Mouse (Mus musculus) brain, embryonic 14.5 days (tissue): ENCODE measurements around the gene Aip.

ENCODE experiments used
- CTCF ChIP-seq: fragments of 200-500 bp; IDR thresholded peaks from 2 replicates; pipeline ENCODE4 v1.5.1; 2012; ENCODE audit warnings: inconsistent platforms, mild to moderate bottlenecking, moderate library complexity, borderline replicate concordance; ENCODE audit not compliant: insufficient read depth, insufficient read length; ENCODE audit errors: extremely low read depth
- POLR2A ChIP-seq: fragments of 200-500 bp; IDR thresholded peaks from 2 replicates; pipeline ENCODE4 v1.6.1; 2012; ENCODE audit warnings: mild to moderate bottlenecking, inconsistent platforms, borderline replicate concordance; ENCODE audit not compliant: poor library complexity, insufficient read depth, insufficient read length, severe bottlenecking; ENCODE audit errors: extremely low read depth

DNA sequence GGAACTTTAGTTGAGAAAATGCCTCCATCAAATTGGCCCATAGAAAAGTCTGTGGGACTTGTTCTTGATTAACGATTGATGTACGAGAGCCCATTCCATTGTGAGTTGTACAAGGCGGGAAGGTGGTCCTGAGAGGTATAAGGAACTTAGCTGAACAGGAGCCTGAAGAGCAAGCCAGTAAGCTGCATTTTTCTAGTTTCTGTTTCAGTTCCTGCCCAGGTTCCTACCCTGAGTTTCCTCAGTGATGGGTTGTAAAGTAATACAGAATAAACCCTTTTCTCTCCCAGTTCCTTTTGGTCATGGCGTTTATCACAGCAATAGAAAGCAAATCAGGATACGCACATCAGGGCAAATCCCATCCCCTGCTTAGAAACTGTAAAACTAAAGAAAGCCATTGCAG is 12.3 kb upstream of the Aip start:
- TF ChIP-seq CTCF (no peak), POLR2A (no peak)
